Mouse (Mus musculus): ENCODE data around the gene Nktr. TPM values are rescaled to one million over a fixed set of nuclear protein-coding genes. Genes with fewer than 3 reads are reported as not detected.

Nktr gene
- 100 to 1,000 TPM; 252 to 254 TPM for total RNA-seq (2023)

GRCm38 (mm10) chr9:121718792-121719318 lies at the start of gene Nktr:
Nktr (plus strand) TSS chr9:121719169.

GRCm38 (mm10) chr9:121704646-121705625 lies 14.0 kb upstream of the Nktr start, which contains the start of gene Sec22c:
Sec22c (minus strand) TSS chr9:121705490.

GRCm38 (mm10) chr9:121709898-121710583 lies 8.9 kb upstream of the Nktr start, which contains the start of gene Ss18l2:
Ss18l2 (plus strand) TSS chr9:121710329.

GRCm38 (mm10) chr9:121759091-121760081 lies 40.4 kb downstream of the Nktr start, which contains the start of gene Zfp651:
Zfp651 (plus strand) TSS chr9:121759330.

GRCm38 (mm10) chr9:121777484-121778065 lies 58.6 kb downstream of the Nktr start, which contains the start of gene Klhl40:
Klhl40 (plus strand) TSS chr9:121777607.

GRCm38 (mm10) chr9:121791757-121792521 lies 73.0 kb downstream of the Nktr start, which contains the start of gene Hhatl:
Hhatl (minus strand) TSS chr9:121792507.

Other genes starting within 250 kb of the Nktr start
- not detected for gene Cck, start 223.5 kb upstream of the Nktr start, total RNA-seq (2023)
- not detected for gene Lyzl4, start 77.1 kb upstream of the Nktr start, total RNA-seq (2023)
- gene Vipr1, start 76.5 kb upstream of the Nktr start, total RNA-seq (2023): 1 to 10 TPM in 1 of 2 experiments, not detected in 1; 2.8 TPM
- 10 to 100 TPM; 23.5 to 25.5 TPM for gene Sec22c, start 13.7 kb upstream of the Nktr start, total RNA-seq (2023)
- gene Ss18l2, start 8.8 kb upstream of the Nktr start, total RNA-seq (2023): 10 to 100 TPM; 18.4 to 25.7 TPM
- gene Zfp651, start 40.2 kb downstream of the Nktr start, total RNA-seq (2023): under 1 TPM in 1 of 2 experiments, not detected in 1; 0.86 TPM
- not detected for gene Klhl40, start 58.4 kb downstream of the Nktr start, total RNA-seq (2023)
- not detected for gene Hhatl, start 73.3 kb downstream of the Nktr start, total RNA-seq (2023)
- not detected for gene Ccdc13, start 120.3 kb downstream of the Nktr start, total RNA-seq (2023)
- 10 to 100 TPM; 31.2 to 36.9 TPM for gene Higd1a, start 139.2 kb downstream of the Nktr start, total RNA-seq (2023)
- gene Ackr2, start 179.2 kb downstream of the Nktr start, total RNA-seq (2023): 10 to 100 TPM; 22.2 to 23.1 TPM
- not detected for gene Cyp8b1, start 197.1 kb downstream of the Nktr start, total RNA-seq (2023)
- 1 to 10 TPM in 1 of 2 experiments, under 1 TPM in 1; 0.93 to 1.3 TPM for gene Fam198a, start 231.8 kb downstream of the Nktr start, total RNA-seq (2023)

All from B cell, adult 67 days (primary cell).